In genomic region chr11:103981826-103982225, GRCm38 (mm10) we compare ENCODE assay signal across 6 mouse cellular contexts.
"Had no signal": no experiment of that assay in that cellular context is flagged by ENCODE, and none has a peak within 500 bp of the region (broad histone marks: within the 10 kb centered on the region; RNA-seq: fewer than 3 reads in every experiment).

No protein-coding gene starts in this region.

- DNase-seq: kidney, adult 2 months; kidney, postnatal 25 days; lung, adult 18-20 months; retina, postnatal 1 day; thymus, adult 18-20 months; thymus, postnatal 25 days had no signal
